Mouse (Mus musculus): ENCODE data around the gene Bhmt2.
A peak's percentile ranks its signal among the peaks of the same experiment; 100 is the strongest.

Gene Bhmt2

DNA sequence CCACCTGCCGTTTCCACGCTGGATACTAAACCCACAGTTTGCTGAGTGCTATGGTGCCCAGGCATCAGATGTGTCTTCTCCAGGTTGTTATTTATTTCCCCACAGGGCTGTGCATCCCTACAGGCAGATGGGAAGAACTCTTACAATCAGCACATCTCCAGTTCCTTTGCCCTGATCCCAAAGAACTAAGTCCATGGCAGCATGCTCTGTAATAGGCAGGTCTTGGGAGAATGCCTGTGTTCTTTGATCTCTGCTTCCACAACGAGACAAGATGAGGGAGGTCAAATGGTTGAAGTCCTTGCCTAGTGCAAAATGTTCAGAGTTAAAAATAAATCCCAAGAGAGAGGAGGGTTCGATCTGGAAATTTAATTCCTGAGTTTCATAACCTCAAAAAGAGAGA is 34.5 kb downstream of the Bhmt2 start:
- no peak for DNase-seq (ENCODE audit: low spot score)

DNA sequence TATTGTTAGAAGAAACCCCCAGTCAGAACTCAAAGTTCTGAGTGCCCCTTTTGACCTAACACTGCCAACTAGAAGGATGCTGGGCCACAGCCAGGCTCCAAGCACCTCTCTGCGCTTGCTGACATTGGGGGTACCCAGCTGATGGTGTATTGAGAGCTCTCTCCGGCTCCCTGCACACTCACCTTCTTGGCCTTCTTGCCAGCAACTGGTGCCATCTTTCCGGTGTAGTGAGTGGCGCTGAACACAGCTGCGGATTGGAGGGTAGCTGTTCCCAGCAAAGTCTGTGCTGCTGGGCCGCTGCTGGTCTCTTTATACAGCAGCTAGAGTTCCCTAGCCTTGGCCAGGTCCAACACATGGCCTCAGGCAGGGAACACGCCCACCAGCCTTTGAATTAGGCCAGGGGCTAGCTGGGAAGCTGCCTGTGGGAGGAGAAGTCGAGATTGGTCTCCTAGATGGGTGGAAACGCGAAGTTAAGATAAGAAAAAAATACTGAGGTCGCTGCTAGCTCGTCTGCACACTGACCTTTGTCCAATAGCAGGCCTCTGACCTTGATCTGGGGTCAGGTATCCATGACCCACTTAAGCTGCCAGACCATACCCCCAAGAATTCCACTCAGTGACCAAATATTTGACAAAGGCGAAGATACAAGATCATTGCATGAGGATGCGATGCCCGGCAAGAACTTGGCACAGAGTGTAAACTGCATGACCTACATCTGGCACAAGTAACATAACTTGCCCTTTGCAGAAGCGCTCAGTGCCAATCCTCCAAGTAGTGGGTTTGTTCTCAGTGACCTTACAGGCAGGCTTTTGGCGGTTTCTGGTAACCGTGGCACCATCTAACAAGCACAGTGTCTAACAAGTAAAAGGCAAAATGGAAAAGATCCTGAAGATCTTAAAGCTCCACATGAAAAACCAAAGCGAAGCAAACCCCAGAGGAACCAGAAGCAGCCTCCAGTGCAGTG is 36.5 kb downstream of the Bhmt2 start, which contains the start of gene Bhmt:
Gene Bhmt (minus strand): TSS at position 680 of the 964 bp plus-strand sequence.
- DNase-seq (ENCODE audit: low spot score): no peak

DNA sequence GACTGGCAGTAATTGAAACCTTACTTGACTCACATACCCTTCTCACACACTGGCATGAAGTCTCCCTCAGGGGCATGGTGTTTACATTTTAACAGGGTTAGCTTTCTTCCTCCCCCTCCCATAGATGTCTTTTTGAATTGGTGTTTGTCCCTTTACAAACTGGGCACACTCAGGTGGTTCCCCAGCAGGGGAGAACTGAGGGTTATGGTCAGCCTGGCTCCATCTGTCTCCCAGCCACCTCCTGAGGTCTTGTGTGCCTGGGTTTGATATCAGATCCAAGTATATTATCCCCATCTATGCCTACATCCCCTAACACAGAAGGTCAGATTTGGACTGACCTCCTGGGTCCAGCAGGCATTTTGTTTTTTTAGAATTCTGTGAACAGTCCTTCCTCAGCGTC is 37.5 kb downstream of the Bhmt2 start:
- DNase-seq (ENCODE audit: low spot score): no peak

DNA sequence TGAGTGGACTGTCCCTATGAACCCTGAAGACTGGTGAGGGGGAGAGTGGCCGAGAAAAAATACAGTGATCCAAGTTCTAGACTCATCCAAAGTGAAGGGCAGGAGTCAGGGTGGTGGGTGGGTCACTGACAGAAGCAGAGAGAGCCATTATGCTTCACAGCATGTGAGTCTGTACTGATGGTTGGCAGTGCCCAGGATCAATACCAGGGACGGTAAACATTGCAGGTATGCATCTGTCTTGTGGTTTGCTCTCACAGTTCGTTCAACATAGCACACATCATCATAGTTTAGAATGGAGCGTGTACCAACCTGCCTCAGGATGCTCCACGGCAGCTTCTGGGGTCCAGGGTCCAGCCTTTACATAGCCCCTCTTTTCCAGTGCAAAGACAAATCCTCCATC is 41.2 kb downstream of the Bhmt2 start:
- no peak for DNase-seq (ENCODE audit: low spot score)

DNA sequence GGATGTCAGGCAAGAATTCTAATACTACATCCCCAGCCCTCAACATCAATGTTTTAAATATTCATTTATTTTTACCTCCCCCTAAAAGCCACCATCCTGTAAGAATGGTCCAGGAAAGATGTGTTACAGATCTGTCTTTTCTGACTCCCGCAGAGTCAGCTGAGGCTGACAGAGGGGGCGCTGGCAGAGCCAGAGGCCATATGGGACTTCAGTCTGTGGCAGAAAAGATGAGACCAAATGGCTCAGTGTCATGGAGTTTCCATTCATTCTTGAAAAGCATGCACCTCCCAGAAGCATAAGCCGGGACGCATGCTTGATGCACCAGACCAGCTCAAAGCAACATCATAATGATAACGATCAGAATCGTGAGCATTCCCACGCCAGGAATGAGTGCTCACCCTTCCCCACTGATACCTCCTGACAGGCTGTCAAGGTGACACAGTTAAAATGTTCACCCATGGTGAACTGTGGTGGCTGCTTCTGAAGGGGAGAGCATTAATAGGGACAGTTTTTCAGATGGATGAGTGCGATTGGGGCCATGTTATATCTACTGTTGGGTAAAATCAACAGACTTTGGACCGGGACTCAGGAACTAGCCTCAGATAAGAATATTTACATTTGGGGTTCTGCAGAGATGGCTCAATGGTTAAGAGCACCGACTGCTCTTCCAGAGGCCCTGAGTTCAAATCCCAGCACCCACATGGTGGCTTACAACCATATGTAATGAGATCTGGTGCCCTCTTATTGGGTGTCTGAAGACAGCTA is 43.0 kb downstream of the Bhmt2 start:
- no peak for DNase-seq (ENCODE audit: low spot score)

DNA sequence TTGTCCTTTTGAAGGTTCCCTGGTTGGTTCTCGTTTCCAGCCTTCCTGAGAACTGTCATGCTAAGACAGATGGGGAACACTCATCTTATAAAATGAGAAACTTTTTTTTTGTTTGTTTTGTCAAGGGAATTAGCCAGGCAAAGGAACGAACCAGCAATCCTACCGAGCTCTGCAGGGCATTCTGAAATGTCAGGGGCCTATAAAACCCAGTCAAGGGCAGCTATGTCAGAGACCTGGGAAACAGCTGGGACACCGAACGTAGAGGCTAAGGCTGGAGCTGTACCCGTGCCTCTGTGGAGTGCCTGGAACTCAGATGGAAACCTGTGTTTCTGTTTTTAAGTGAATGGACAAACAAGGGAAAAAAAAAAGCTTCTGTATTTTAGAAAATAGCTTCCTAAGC is 45.2 kb downstream of the Bhmt2 start:
- DNase-seq (ENCODE audit: low spot score): no peak

DNA sequence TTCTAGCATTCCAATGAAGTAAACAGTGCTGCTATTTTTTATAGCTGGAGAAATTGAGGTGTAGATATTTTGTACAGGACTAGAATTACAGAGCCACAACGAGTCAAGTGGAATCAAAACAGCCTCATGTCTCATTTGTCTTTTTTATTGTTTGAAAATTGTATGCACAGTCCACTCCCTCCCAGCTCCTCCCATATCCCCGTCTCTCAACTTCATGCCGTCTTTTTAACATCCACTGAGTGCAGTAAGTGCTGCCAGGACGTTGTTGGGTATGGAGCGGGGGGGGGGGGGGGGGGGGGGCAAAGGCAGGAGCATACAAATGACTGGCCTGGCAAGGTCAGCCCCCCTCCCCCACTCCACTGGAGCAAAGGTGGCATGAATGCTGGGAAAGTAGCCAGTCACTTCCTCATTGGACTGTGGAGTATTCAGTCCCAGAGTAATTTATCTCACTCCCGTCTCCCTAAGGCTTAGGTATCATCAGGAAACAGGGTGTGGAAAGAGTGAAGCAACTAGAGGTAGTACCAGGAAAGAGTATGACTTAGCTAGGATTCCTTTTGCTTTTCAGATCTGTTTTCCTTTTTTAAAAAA is 59.6 kb downstream of the Bhmt2 start:
- DNase-seq (ENCODE audit: low spot score): no peak

DNA sequence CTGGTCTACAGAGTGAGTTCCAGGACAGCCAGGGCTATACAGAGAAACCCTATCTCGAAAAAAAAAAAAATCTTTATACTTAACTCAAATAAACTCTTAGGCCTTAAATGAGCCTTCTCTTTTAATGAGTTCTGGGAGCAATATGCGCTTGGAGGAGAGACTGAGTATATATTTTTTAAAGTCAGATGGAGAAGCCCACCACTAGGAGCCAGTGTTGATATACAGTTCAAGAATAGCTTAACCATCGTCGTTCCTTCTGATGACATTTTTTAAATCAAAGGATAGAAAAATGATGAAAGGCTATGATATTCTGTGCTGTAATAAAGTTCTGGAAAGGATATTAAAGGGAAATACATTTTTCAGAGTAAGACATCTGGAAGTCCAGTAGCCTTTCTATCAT is 60.3 kb downstream of the Bhmt2 start:
- no peak for DNase-seq (ENCODE audit: low spot score)

DNA sequence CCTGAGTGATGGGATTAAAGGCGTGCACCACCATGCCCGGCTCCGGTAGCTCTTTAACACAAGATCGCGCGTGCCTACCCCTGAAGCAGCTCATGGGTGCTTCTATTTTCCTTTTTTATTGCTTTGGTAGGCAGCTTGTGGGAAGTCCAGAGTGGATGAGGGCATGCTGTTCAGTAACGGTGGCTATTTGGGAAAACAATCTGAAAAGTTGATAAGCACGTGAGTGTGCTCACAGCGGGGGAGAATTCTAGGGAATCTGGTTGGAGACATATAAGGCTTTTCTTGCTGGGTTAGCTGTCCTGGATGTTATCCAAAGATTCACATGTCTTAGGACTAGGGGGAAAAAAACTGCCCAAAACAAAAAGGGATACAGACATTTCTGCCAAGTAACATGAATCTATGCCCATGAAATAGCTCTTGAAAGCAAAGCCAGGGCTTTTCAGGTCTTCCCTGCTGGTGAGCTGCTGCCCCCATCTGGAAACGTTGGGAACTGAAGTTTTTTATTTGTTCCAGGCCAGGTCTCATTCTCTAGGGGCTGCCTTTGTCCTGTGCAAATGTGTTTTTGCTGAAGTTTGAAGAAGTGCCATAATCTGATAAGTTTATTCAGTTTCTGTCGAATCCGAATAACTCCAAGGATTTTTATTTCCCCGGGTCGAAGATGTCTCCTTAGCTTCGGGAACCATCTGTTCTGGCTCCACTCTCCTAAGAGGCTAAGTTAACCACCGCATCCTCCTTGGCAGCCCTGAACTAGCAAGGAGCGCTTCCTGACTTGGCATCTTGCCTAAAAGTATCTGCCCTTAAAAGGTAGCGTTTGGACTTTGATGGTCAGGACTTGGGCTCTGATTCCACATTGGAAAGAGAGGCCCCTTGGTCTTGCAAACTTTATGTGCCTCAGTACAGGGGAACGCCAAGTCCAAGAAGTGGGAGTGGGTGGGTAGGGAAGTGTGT is 61.2 kb downstream of the Bhmt2 start:
- DNase-seq (ENCODE audit: low spot score): peak; percentile 72

DNA sequence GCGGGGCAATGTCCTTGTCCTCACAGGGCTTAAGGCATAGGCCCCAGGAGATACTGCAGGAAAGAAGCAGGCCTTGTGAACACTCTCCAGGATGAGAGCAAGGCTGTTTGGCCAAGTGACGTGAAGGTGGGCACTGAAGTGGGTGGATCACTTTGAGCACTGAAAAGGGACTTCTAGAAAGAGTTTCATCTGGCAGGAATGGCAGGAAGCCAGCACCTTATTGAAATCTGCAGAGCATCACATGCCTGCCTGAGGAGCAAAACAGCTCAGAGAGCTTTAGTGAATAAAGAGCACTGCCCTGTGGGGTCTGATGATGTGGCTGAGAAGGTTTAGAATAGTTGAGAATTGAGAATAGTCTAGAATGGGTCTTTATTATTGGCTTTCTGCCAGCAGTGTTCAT is 65.6 kb downstream of the Bhmt2 start:
- no peak for DNase-seq (ENCODE audit: low spot score)

DNA sequence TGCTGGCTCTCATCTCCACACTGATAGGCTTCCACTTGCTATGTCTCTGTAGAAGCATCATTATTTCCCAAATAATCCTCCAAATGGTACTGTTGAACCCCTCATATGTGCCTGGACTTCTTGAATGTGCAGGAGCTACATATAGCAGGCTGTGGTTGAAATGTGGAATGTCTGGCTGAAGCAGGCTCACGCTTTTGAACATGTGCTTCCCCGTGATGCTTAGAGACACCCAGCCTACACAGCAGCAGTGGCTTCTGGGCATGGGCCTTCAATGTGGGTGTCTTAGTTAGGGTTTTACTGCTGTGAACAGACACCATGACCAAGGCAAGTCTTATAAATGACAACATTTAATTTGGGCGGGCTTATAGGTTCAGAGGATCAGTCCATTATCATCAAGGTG is 66.4 kb downstream of the Bhmt2 start:
- no peak for DNase-seq (ENCODE audit: low spot score)

DNA sequence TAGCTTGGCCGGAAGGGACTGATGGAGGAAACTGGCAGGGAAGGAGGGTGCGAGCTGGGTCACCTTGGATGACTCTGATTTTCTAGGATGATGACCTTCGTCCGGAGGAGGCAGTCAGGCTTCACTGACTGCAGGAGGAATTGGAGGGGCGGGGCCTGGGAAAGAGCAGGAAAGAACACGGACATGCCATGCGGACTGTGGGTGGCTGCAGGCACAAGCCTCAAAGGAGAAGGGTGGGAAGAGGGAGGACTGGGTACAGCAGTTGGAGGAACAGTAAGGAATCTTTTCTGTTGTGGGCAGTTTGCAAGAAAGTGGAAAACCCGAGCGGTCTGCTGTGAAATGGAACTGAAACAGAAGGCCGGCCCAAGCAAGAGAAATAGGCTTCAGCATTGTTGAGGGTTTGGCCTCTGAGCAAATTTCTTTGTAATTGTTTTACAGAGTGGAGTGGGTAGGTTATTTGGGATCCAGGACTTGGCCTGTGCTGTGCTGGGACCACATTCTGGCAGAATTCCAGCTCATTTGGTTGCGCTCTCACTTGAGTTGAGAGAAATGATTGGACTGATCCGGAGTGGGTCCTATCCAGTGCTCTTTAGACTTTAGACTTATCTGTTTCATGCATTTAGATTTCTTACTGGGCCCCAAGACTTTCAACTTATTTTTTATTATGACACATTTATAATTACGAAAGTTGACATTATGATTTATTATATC is 67.1 kb downstream of the Bhmt2 start:
- no peak for DNase-seq (ENCODE audit: low spot score)
